Mouse (Mus musculus) v-Abl transformed pro-B cells (cell line): Measurements from ENCODE around the gene Phf13.

Experiments used
- in situ Hi-C, 2 experiments: fragments of 400-800 bp; cut with MboI; formaldehyde crosslinking; loops; one replicate each; pipeline ENCODE4 v1.15.1; 2025; ENCODE audit not compliant: unreplicated experiment in 2 of 2

Phf13 gene

DNA sequence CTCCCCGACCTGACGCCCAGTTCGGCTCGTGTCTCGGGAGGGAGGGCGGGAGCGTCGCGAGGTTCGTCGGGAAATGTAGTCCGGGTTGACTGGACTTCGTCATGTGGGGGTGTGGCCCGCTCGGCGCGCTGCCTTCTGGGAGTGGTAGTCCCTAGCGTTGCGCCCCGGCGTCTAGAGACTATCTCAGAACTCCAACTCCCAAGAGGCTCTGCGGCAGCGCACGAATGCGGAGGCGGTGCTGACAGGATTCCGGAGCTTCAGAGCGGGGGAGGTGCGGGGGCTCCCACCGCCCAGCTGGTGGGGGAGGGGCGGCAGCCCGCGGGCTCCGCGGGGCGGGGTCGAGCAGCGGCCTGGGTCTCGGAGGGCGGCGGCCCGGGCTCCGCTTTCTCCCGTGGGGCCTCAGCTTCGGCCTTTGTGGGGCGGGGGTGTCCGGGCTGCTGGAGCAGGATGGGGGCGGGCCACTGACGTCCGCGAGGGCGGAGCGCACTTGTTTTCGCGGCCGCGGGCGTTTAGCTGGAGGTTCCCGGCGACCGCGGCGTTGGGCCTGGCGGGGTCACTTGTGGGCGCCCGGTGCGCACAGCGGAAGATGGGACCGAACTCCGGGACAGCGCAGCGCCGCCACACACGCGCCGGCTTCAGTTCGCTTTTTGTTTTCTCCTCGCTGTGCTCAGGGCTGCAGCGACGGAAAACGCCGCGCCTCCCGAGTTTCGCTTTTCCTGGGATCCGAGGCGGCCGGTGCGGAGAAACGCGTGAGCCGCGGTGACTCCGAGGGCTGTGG is at the start of gene Phf13:
Gene Phf13 (minus strand): TSS at position 86 of the 778 bp plus-strand sequence.
- in situ Hi-C loops, result loop anchor here in 1 of 2 experiments (25.0 kb wide), 2 partner anchors 291 to 441 kb away; partner anchors contain the start of genes Hes3 and Icmt

GRCm38 (mm10) chr4:152044609-152045008 is 48.6 kb upstream of the Phf13 start:
- in situ Hi-C loops, result no loop called here

GRCm38 (mm10) chr4:152043171-152043570 is 47.1 kb upstream of the Phf13 start:
- in situ Hi-C loops, result no loop called here

- in situ Hi-C loops, result no loop called here
Measured at GRCm38 (mm10) chr4:152041924-152042641, 46.0 kb upstream of the Phf13 start.

DNA sequence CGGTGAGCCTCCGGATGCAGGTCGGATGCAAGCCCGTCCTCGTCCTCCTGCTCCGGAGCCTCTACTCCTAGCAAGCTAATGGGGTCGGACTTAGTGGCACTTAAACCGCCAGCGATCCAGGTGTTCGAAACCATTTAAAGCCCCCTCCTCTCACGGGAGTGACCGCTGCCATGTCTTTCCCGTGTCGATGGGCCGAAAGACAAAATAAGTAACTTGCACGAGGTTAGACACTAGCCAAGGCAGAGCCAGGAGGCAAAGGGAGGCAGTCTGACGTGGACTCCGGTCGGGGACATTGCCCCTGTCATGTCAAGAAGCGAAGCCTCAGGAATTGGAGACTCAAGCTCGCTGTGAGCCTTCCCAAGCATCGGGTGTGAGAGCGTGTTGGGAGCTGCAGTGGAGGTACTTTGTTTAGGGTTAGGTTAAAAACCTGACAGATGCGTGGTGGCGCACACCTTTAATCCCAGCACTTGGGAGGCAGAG is 43.8 kb upstream of the Phf13 start:
- in situ Hi-C loops, result loop anchor here in 1 of 2 experiments (10.0 kb wide), 1 partner anchor 55 kb away; no protein-coding TSS in a partner anchor

DNA sequence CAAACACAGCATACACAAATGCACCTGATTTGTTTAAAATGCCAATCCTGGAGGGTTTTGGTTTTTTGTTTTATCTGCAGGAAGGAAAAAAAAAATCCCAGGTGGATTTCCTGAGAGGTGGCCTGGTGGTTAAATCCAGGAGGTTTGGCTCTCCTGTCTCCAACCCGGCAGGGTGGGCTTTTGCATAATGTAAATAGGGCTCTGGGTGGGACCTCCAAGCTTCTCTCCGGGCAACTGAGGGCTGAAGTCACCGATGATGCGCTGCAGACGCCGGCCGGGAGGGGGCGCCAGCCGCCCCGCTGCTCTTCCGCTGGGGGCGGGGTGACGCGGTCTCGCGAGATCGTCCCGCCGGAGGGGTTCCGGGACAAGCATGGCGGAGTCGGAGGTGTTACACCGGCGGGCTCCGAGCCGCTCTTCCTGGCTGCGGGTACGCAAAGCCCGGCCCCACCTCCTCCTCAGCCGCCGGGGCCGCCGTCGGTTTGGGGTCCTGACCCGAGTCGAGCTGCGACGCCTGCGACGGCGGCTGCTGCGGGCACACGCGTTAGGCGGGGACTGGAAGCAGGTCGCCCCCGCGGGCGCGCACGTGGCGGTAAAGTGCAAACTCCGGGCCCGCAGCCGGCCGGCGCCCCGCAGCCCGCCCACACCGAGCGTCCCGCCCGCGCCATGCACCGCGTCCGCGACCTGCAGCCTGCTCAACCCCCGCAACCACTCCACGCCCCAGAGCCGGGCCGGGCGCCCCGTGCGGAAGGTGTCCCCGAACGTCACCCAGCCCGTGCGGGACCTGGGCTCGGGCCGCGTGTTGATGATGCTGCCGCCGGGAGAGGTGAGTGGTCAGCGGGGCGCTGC is 43.1 kb upstream of the Phf13 start, which contains the start of gene Nol9:
Gene Nol9 (plus strand): TSS at position 337 of the 846 bp plus-strand sequence.
- in situ Hi-C loops, result loop anchor here in 1 of 2 experiments (10.0 kb wide), 1 partner anchor 56 kb away; no protein-coding TSS in a partner anchor

GRCm38 (mm10) chr4:152038225-152038984 is 42.3 kb upstream of the Phf13 start, which contains the start of gene Tas1r1:
TSS of gene Tas1r1 (minus strand) at chr4:152038568.
- in situ Hi-C loops, result loop anchor here in 1 of 2 experiments (10.0 kb wide), 1 partner anchor 56 kb away; no protein-coding TSS in a partner anchor

DNA sequence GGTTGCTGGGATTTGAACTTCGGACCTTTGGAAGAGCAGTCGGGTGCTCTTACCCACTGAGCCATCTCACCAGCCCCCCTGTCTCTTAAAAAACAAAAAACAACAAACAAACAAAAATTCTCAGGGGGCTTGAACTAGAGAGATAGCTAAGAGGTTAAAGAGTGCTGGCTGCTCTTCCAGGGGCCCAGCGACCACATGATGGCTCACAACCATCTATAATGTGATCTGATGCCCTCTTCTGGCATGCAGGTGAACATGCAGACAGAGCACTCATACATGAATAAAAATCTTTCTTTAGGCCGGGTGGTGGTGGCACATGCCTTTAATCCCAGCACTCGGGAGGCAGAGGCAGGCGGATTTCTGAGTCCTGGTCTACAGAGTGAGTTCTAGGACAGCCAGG is 40.4 kb upstream of the Phf13 start:
- in situ Hi-C loops, result loop anchor here in 1 of 2 experiments (10.0 kb wide), 1 partner anchor 58 kb away; no protein-coding TSS in a partner anchor

GRCm38 (mm10) chr4:152032922-152033321 is 36.9 kb upstream of the Phf13 start:
- in situ Hi-C loops, result loop anchor here in 1 of 2 experiments (10.0 kb wide), 1 partner anchor 62 kb away; no protein-coding TSS in a partner anchor

- in situ Hi-C loops, result loop anchor here (5.0 to 10.0 kb wide), 2 partner anchors 48 to 65 kb away; no protein-coding TSS in a partner anchor
Measured at GRCm38 (mm10) chr4:152029997-152030396, 33.9 kb upstream of the Phf13 start.

GRCm38 (mm10) chr4:152029087-152029486 is 33.0 kb upstream of the Phf13 start:
- in situ Hi-C loops, result loop anchor here (5.0 kb wide), 1 partner anchor 47 kb away; no protein-coding TSS in a partner anchor

- in situ Hi-C loops, result loop anchor here (5.0 kb wide), 1 partner anchor 46 kb away; no protein-coding TSS in a partner anchor
Measured at GRCm38 (mm10) chr4:152028456-152028855, 32.4 kb upstream of the Phf13 start.

- in situ Hi-C loops, result loop anchor here (5.0 kb wide), 1 partner anchor 45 kb away; no protein-coding TSS in a partner anchor
Measured at GRCm38 (mm10) chr4:152027524-152027923, 31.5 kb upstream of the Phf13 start, which contains the start of gene Zbtb48. TSS of gene Zbtb48 (minus strand) at chr4:152027671.

DNA sequence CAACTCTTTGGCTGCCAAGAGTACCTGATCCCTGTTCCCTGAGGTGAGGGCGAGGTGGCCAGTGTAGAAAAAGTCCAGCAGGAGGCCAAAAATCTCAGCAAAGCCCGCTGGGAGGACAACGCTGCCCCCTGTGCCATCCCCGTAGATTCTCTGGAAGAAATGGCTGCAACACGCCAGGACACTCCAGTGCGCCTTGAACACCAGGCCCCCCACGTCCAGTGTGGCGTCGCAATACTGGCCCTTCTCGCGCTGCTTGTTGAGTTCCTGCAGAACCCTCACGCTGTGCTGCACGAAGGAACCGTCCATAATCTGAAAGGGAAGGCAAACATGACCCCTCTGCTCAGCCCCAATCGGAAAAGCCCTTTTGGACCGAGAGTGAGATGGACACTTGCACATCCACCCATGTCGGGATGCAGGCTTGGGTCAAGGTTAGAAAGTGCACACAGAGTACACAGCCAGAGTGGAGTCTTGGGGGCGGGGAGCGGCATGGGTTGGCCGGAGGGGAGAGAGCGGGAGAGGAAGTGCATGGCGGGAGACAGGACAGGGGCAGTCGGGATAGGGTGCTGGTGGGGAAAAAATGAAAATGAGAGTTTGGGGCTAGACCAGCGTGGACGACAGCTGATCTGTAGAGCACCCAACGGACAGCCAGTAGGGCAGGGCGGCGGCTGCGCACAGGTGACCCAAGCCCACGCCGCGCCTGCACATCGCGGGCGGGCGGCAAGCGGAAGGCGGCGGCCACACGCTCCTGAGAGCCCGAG is 30.9 kb upstream of the Phf13 start:
- in situ Hi-C loops, result loop anchor here (5.0 kb wide), 1 partner anchor 45 kb away; no protein-coding TSS in a partner anchor

- in situ Hi-C loops, result loop anchor here in 1 of 2 experiments (25.0 kb wide), 1 partner anchor 1662 kb away; no protein-coding TSS in a partner anchor
Measured at GRCm38 (mm10) chr4:152024525-152024924, 28.5 kb upstream of the Phf13 start.

DNA sequence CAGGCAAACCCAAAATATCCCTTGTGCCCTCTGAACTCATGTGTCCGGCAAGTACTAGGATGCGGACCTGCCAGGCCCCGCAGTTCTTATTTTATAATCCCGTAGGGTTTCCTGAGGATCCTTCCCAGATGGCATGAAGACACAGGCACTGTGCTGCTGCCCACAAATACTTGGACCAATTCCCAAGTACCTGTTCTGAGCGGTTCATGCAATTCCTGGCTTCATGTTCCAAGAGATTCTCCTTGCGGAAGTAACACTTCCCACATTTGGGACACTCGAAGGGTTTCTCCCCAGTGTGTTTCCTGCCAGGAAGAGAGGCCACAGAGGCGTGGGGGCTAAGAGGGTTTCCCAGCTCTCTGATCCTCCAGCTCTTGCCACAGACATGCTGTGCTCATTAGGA is 26.4 kb upstream of the Phf13 start:
- in situ Hi-C loops, result loop anchor here in 1 of 2 experiments (25.0 kb wide), 1 partner anchor 1660 kb away; no protein-coding TSS in a partner anchor

- in situ Hi-C loops, result loop anchor here in 1 of 2 experiments (25.0 kb wide), 1 partner anchor 1659 kb away; no protein-coding TSS in a partner anchor
Measured at GRCm38 (mm10) chr4:152021568-152022097, 25.6 kb upstream of the Phf13 start.
